Mouse (Mus musculus): ENCODE measurements around the gene Ccdc6.

DNA sequence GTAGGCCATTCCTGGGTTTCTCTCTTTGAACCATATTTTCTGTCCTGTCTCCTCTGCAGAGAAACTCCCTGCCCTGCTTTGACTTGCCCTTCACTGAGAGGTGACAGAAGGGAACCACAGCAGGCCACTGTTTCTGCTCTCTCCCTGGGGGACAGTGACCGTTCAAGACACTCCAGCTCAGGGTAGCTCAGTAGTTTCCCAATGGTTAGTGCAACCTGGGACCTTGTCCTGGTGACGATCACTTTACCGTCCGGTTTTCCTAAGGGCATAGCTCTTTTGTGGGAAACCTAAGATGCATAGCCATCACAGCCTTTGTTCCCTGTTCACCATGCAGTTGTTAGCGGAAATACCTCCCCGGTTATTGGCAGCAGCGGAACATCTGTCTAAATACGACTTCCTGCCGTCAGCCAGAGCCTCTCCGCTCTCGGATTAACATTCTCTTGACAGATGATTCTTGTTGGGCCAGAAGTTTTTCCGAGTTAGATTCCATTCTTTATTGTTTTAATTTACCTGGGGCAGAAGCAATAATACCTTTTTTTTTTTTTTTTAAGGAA is 55.3 kb downstream of the Ccdc6 start:
- TF ChIP-seq CTCF (IDR thresholded peaks at IDR 0.05; ENCODE audit: low read depth, low read length) (no peak), POLR2A (IDR thresholded peaks at IDR 0.05; ENCODE audit: extremely low read depth, insufficient read depth, low read length) (no peak)
